Mouse (Mus musculus) E14TG2a.4 (cell line): ENCODE measurements around the gene Smyd3.

Source experiments
- H3K27me3 ChIP-seq: 2 replicates; pipeline ENCODE4 v1.6.1; 2014; ENCODE audit warnings: low read length, control low read depth; ENCODE audit not compliant: insufficient read depth
- H3K36me3 ChIP-seq: 2 replicates; pipeline ENCODE4 v1.6.1; 2014; ENCODE audit warnings: low read length, control low read depth; ENCODE audit not compliant: insufficient read depth
- H3K4me1 ChIP-seq: replicated peaks from 2 replicates; pipeline ENCODE4 v1.6.1; 2014; ENCODE audit warnings: low read depth, low read length, control low read depth
- H3K4me3 ChIP-seq: replicated peaks from 2 replicates; pipeline ENCODE4 v1.5.1; 2014; ENCODE audit warnings: mild to moderate bottlenecking, low read length
- H3K9me3 ChIP-seq: 2 replicates; pipeline ENCODE4 v1.6.1; 2014; ENCODE audit warnings: low read length, control low read depth
- CTCF ChIP-seq: conservative IDR thresholded peaks from 2 replicates; pipeline ENCODE4 v1.5.1; 2014; ENCODE audit warnings: low read length
- NANOG ChIP-seq: IDR thresholded peaks from 2 replicates; pipeline ENCODE4 v1.6.1; 2014; ENCODE audit warnings: borderline replicate concordance, low read length, mixed read lengths
- POU5F1 ChIP-seq: IDR thresholded peaks from 2 replicates; pipeline ENCODE4 v1.6.1; 2014; ENCODE audit warnings: low read length, borderline replicate concordance

Gene Smyd3

GRCm38 (mm10) chr1:179458236-179458986 lies 59.4 kb downstream of the Smyd3 start:
- no peaks in the 10 kb centered on the region for H3K27me3 ChIP-seq
- peaks cover 68% of the 10 kb centered on the region for H3K4me1 ChIP-seq
- TF ChIP-seq POU5F1 (no peak), CTCF (no peak), NANOG (no peak)
- no peaks in the 10 kb centered on the region for H3K9me3 ChIP-seq
- H3K4me3 ChIP-seq, result no peak overlapping the region
- H3K36me3 ChIP-seq, result peaks cover 5% of the 10 kb centered on the region; the same call in 1 of the 2 replicates

DNA sequence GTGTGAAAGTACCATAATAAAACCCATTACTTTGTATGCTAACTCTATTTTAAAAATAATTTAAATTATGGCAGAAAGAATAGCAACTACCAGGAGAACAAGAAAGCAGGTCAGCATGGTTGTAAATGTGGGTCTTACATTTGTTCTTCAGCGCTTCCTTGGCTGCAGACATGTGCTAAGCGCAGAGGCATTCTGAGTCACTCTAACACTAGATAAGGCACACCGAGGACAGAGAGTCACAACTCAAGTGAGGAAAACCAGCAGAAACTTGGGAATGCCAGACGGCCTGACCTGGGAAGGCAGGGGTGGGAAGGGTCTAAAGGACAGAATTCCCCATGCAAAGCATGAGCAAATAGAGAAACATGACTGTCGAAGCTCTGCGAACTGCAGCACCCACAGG lies 63.2 kb downstream of the Smyd3 start:
- TF ChIP-seq CTCF, result no peak
- TF ChIP-seq NANOG, result no peak
- TF ChIP-seq POU5F1, result no peak
- Histone ChIP-seq H3K4me1 (peaks cover 37% of the 10 kb centered on the region), H3K9me3 (no peaks in the 10 kb centered on the region), H3K4me3 (no peak overlapping the region), H3K27me3 (no peaks in the 10 kb centered on the region), H3K36me3 (peaks cover 5% of the 10 kb centered on the region; the same call in 1 of the 2 replicates)

GRCm38 (mm10) chr1:179451211-179451610 lies 66.6 kb downstream of the Smyd3 start:
- H3K36me3 ChIP-seq, result peaks cover 8% of the 10 kb centered on the region; the same call in 1 of the 2 replicates
- no peaks in the 10 kb centered on the region for H3K27me3 ChIP-seq
- no peak overlapping the region for H3K4me3 ChIP-seq
- H3K4me1 ChIP-seq, result peaks cover 21% of the 10 kb centered on the region
- TF ChIP-seq POU5F1 (no peak), CTCF (peak; percentile 92)
- no peaks in the 10 kb centered on the region for H3K9me3 ChIP-seq

DNA sequence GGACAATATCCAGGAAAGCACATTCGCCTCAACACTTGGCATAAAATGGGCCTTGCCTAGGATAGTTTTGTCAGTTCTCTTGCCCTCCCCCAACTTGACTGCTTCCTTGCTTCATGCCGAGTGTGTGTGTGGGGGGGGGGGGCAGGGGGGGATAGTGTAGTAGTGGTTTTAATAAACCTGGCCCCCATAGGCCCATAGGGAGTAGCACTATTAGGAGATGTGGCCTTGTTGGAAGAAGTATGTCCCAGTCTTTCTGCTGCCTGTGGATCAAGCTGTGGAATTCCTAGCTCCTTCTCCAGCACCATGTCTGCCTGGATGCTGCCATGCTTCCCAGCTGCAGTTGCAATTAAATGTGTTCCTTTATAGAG lies 71.0 kb downstream of the Smyd3 start:
- no peaks in the 10 kb centered on the region for H3K9me3 ChIP-seq
- TF ChIP-seq CTCF, result no peak
- no peak for TF ChIP-seq NANOG
- no peak for TF ChIP-seq POU5F1
- peaks cover 9% of the 10 kb centered on the region; the same call in 1 of the 2 replicates for H3K4me1 ChIP-seq
- no peak overlapping the region for H3K4me3 ChIP-seq
- no peaks in the 10 kb centered on the region for H3K27me3 ChIP-seq
- H3K36me3 ChIP-seq, result peaks cover 8% of the 10 kb centered on the region; the same call in 1 of the 2 replicates

DNA sequence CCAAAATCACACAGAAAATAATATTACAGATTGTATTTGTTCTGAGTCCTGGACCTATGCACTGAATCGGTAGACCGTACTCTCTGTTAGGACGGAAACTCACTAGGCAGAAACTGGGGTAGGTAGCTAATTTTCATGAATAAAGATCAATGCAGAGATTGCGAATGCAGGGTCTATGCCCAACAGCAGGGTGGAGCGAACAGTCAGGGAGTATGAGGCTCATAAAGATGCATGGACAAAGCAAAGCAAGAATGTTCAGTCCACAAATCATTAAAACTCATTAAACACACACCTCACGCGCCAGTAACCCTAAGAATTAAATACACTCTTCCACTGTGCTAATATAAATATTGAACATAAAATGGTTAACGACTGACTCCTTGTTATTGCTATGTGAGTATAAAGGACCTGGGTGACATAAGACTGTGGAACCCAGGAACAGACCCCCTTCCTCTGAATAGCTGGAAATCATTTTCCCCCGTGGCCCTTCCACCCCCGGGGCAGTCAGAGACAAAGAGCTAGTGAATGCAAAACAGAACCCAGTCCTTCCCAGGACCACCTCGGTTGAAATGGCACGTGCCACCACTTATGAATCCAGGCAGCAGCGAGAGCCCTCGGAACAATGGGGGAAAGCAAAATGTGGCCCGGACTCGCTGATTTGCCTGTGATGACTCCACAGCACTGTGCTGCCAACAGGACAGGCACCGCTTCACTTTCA lies 71.6 kb downstream of the Smyd3 start:
- no peak for TF ChIP-seq POU5F1
- no peak for TF ChIP-seq CTCF
- TF ChIP-seq NANOG, result no peak
- Histone ChIP-seq H3K27me3 (no peaks in the 10 kb centered on the region), H3K4me3 (no peak overlapping the region), H3K36me3 (peaks cover 8% of the 10 kb centered on the region; the same call in 1 of the 2 replicates), H3K4me1 (peaks cover 11% of the 10 kb centered on the region; the same call in 1 of the 2 replicates), H3K9me3 (no peaks in the 10 kb centered on the region)

DNA sequence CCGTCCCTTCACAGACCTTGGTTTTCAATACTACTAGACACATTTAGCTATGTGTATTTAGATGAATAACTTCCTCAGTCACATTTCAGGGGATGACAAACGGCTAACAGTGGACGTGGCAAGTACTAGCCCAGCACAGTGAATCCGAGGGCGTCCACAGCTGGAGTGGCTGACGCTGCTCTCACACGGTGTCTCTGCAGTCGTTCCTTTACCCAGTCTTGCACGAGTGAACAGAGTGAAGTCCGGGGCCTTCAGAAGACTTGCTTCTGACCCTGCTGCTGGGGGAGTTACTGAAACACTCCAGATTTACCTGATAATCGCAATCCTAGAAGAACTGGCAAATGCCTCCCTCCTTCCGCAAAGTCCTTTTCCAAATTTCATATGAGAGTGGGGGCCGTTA lies 74.0 kb downstream of the Smyd3 start:
- Histone ChIP-seq H3K36me3 (peaks cover 7% of the 10 kb centered on the region; the same call in 1 of the 2 replicates), H3K4me3 (no peak overlapping the region), H3K27me3 (no peaks in the 10 kb centered on the region), H3K4me1 (peaks cover 11% of the 10 kb centered on the region; the same call in 1 of the 2 replicates), H3K9me3 (no peaks in the 10 kb centered on the region)
- TF ChIP-seq POU5F1 (no peak), CTCF (no peak), NANOG (no peak)

GRCm38 (mm10) chr1:179443423-179443822 lies 74.4 kb downstream of the Smyd3 start:
- H3K36me3 ChIP-seq, result peaks cover 3% of the 10 kb centered on the region; the same call in 1 of the 2 replicates
- H3K4me3 ChIP-seq, result no peak overlapping the region
- TF ChIP-seq CTCF (no peak), NANOG (no peak), POU5F1 (no peak)
- no peaks in the 10 kb centered on the region for H3K27me3 ChIP-seq
- H3K4me1 ChIP-seq, result peaks cover 11% of the 10 kb centered on the region; the same call in 1 of the 2 replicates
- H3K9me3 ChIP-seq, result no peaks in the 10 kb centered on the region

GRCm38 (mm10) chr1:179436596-179436995 lies 81.2 kb downstream of the Smyd3 start:
- TF ChIP-seq CTCF, result no peak
- no peak for TF ChIP-seq POU5F1
- no peak for TF ChIP-seq NANOG
- H3K36me3 ChIP-seq, result no peaks in the 10 kb centered on the region
- no peaks in the 10 kb centered on the region for H3K9me3 ChIP-seq
- H3K4me1 ChIP-seq, result peaks cover under 1% of the 10 kb centered on the region; the same call in 1 of the 2 replicates
- H3K27me3 ChIP-seq, result no peaks in the 10 kb centered on the region
- no peak overlapping the region for H3K4me3 ChIP-seq
